Mouse (Mus musculus): ENCODE data around the gene Rtel1. TPM values are rescaled to one million over a fixed set of nuclear protein-coding genes. Genes with fewer than 3 reads are reported as not detected.
A peak's percentile ranks its signal among the peaks of the same experiment; 100 is the strongest.

Rtel1 gene
- polyA plus RNA-seq (2014; fragmentation: Nextera tagmentation; extraction: Ambion mirVana): 37.4 and 43.9 TPM in 2 replicates

DNA sequence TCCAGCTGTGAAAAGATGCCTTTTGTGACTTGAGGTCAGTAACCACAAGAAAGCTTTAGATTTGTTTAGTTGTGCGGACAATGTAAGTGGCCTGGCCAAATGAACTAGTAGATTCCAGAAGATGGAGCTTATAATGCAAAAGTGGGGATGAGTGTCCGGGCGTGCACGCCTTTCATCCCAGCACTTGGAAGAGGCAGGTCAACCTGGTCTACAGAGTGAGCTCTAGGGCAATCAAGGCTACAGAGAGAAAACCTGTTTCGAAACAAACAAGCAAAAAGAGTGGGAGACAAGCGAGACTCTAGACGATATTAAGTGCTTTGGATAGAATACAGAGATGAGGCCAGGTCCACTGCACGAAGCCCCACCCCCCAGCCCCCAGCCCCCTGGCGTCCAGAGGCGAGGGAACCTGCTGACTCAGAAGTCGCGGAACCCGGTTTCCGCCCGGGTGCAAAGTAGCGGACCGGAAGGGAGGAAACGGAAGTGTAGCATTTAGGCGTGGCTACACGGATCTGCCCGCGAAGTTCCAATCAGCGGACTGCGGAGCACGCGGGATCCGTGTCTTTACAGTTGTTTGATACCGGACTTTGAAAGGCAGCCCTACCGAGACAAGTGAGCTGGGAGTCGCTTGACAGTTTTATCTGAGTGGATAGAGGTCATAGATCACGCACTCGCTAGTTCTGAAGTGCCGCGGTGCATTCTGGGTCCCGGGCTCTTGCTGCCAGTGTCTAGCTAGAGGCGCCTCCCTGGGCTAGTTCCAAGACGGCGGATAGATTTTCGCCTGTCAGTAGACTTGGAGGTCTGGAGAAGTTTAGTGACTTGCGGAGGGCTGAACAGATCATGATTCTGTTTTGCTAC, at the start of gene Rtel1:
Gene Rtel1, plus strand, starts transcription at position 492 of the 855 bp plus-strand sequence.
- WGBS: 7% methylated on average over 40 of the region's 40 CpGs
- H3K4me2 ChIP-seq (ENCODE audit: low read depth, low read length): peak within 1 kb of the TSS; percentile 49
- ATAC-seq (ENCODE audit: low read depth): peak; percentile 94
- peak within 1 kb of the TSS; percentile 41; the same call in 1 of the 2 replicates for H3K27ac ChIP-seq (ENCODE audit: low read depth, low read length)
- H3K36me3 ChIP-seq (ENCODE audit: control insufficient read depth, insufficient read depth, low read length): peaks cover 14% of the 10 kb centered on the region; the same call in 1 of the 2 replicates
- H3K4me3 ChIP-seq (ENCODE audit: low read depth, low read length): peak within 1 kb of the TSS; percentile 52
- peaks cover 7% of the 10 kb centered on the region; the same call in 1 of the 2 replicates for H3K4me1 ChIP-seq (ENCODE audit: control insufficient read depth, insufficient read depth, low read length)
- no peaks in the 10 kb centered on the region for H3K27me3 ChIP-seq (ENCODE audit: control insufficient read depth, insufficient read depth, low read length)
- H3K9ac ChIP-seq (replicated peaks; ENCODE audit: low read depth, low read length): peak within 1 kb of the TSS; percentile 25
- H3K9me3 ChIP-seq (ENCODE audit: control insufficient read depth, low read length): no peaks in the 10 kb centered on the region

DNA sequence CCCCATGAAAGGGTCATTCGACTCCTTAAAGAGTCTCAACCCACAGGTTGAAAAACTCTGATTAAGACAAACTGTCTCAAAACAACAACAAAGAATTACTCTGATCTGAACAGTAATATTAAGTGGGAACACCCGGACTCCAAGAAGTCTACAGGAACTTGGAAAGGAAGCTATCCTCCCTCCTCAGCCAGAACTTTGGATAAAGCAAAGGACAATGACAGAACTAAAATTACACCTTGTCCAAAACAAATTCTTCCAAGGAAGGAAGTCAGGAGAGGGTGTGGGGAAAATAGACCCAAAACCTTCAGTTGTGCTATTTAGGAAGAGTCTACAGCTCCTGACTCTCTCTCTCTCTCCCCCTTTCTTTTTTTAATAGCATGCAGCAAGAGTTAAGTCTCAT, 47.4 kb upstream of the Rtel1 start:
- Histone ChIP-seq H3K27me3 (ENCODE audit: control insufficient read depth, insufficient read depth, low read length) (no peaks in the 10 kb centered on the region), H3K27ac (ENCODE audit: low read depth, low read length) (no peak overlapping the region), H3K9ac (replicated peaks; ENCODE audit: low read depth, low read length) (no peak overlapping the region), H3K36me3 (ENCODE audit: control insufficient read depth, insufficient read depth, low read length) (peaks cover 18% of the 10 kb centered on the region; the same call in 1 of the 2 replicates), H3K4me1 (ENCODE audit: control insufficient read depth, insufficient read depth, low read length) (no peaks in the 10 kb centered on the region), H3K4me2 (ENCODE audit: low read depth, low read length) (no peak overlapping the region), H3K9me3 (ENCODE audit: control insufficient read depth, low read length) (no peaks in the 10 kb centered on the region), H3K4me3 (ENCODE audit: low read depth, low read length) (no peak overlapping the region)
- 97% methylated on average over 2 of the region's 2 CpGs for WGBS
- no peak for ATAC-seq (ENCODE audit: low read depth)

DNA sequence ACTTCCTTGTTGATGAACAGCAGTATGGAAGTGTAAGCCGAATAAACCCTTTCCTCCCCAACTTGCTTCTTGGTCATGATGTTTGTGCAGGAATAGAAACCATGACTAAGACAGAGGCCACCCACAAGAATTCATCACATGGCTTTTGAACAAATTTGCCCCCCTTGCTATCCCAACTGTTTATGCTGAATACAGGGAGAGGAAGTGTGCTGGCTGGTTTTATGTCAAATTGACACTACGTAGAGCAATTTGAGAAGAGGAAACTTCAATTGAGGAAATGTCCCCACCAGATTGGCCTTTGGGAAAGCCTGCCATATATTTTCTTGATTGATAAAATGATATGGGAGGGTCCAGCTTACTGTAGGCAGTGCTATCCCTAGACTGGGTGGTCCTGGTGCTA, 45.7 kb upstream of the Rtel1 start:
- Histone ChIP-seq H3K4me1 (ENCODE audit: control insufficient read depth, insufficient read depth, low read length) (no peaks in the 10 kb centered on the region), H3K9me3 (ENCODE audit: control insufficient read depth, low read length) (no peaks in the 10 kb centered on the region), H3K4me2 (ENCODE audit: low read depth, low read length) (no peak overlapping the region), H3K27ac (ENCODE audit: low read depth, low read length) (no peak overlapping the region), H3K4me3 (ENCODE audit: low read depth, low read length) (no peak overlapping the region), H3K36me3 (ENCODE audit: control insufficient read depth, insufficient read depth, low read length) (peaks cover 21% of the 10 kb centered on the region; the same call in 1 of the 2 replicates), H3K27me3 (ENCODE audit: control insufficient read depth, insufficient read depth, low read length) (no peaks in the 10 kb centered on the region), H3K9ac (replicated peaks; ENCODE audit: low read depth, low read length) (no peak overlapping the region)
- no peak for ATAC-seq (ENCODE audit: low read depth)
- 98% methylated on average over 2 of the region's 2 CpGs for WGBS

DNA sequence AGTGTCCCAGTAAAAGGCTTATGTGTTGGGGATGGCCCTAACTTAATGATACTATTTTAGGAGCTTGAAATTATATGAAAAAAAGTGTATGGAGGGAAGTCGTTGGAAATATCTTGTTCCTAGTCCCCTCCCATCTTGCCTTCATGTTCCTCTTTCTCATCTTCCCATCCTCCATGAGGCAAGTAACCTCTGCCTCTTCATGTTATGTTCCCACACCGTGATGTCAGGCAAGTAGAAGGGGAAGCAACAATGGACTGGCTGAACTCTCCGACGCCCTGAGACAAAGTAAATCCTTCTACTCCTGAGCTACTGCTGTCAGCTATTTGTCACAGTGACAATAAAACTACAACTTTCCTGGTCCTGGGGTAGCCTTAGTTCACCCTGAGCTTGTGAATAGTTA, 44.9 kb upstream of the Rtel1 start:
- WGBS: 62% methylated on average over 4 of the region's 4 CpGs
- H3K4me1 ChIP-seq (ENCODE audit: control insufficient read depth, insufficient read depth, low read length): no peaks in the 10 kb centered on the region
- H3K4me2 ChIP-seq (ENCODE audit: low read depth, low read length): no peak overlapping the region
- no peaks in the 10 kb centered on the region for H3K9me3 ChIP-seq (ENCODE audit: control insufficient read depth, low read length)
- no peaks in the 10 kb centered on the region for H3K27me3 ChIP-seq (ENCODE audit: control insufficient read depth, insufficient read depth, low read length)
- H3K9ac ChIP-seq (replicated peaks; ENCODE audit: low read depth, low read length): no peak overlapping the region
- no peak overlapping the region for H3K27ac ChIP-seq (ENCODE audit: low read depth, low read length)
- peaks cover 19% of the 10 kb centered on the region; the same call in 1 of the 2 replicates for H3K36me3 ChIP-seq (ENCODE audit: control insufficient read depth, insufficient read depth, low read length)
- H3K4me3 ChIP-seq (ENCODE audit: low read depth, low read length): no peak overlapping the region
- ATAC-seq (ENCODE audit: low read depth): no peak

DNA sequence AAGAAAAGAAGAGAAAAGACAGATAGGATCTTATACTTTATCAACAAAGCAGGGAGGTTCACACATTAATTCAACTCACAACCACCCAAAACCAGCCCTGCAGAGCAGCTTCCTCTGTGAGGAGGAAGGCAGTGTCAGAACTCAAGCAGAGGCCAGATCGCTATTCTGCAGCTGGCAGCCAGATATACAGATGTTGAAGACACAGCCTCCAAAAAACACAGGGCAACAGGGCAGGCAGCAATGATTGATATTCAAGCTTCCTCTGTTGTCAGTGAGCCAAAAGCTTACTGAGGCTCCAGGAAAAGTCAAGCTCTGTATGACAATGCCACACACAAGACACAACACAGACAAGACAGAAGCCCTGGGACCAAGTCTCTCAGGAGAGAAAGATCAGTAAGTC, 42.8 kb upstream of the Rtel1 start:
- Histone ChIP-seq H3K27ac (ENCODE audit: low read depth, low read length) (no peak overlapping the region), H3K9me3 (ENCODE audit: control insufficient read depth, low read length) (no peaks in the 10 kb centered on the region), H3K27me3 (ENCODE audit: control insufficient read depth, insufficient read depth, low read length) (no peaks in the 10 kb centered on the region), H3K4me1 (ENCODE audit: control insufficient read depth, insufficient read depth, low read length) (no peaks in the 10 kb centered on the region), H3K4me2 (ENCODE audit: low read depth, low read length) (no peak overlapping the region), H3K4me3 (ENCODE audit: low read depth, low read length) (no peak overlapping the region), H3K36me3 (ENCODE audit: control insufficient read depth, insufficient read depth, low read length) (peaks cover 17% of the 10 kb centered on the region; the same call in 1 of the 2 replicates), H3K9ac (replicated peaks; ENCODE audit: low read depth, low read length) (no peak overlapping the region)
- WGBS: 78% methylated on average over 1 of the region's 1 CpGs
- no peak for ATAC-seq (ENCODE audit: low read depth)

DNA sequence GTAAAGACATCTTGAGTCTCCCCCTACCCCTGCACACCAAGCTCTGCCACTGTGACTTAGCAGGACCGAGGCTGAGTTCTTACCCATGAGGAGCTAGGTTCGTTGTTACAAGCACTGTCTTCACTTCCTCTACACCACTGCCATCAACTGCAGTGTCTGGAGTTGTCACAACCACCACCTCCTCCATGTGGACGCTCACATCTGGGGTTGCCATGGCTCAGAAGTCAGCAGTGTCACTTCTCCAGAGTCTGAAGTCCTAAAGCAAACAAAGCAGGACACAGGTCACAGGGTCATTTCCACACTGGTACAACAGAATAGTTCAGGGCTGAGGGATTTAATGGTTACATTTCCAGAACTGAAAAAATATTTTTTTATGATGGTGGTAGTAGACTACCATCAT, 41.7 kb upstream of the Rtel1 start:
- Histone ChIP-seq H3K27ac (ENCODE audit: low read depth, low read length) (no peak overlapping the region), H3K9ac (replicated peaks; ENCODE audit: low read depth, low read length) (no peak overlapping the region), H3K27me3 (ENCODE audit: control insufficient read depth, insufficient read depth, low read length) (no peaks in the 10 kb centered on the region), H3K36me3 (ENCODE audit: control insufficient read depth, insufficient read depth, low read length) (peaks cover 17% of the 10 kb centered on the region; the same call in 1 of the 2 replicates), H3K4me1 (ENCODE audit: control insufficient read depth, insufficient read depth, low read length) (no peaks in the 10 kb centered on the region), H3K9me3 (ENCODE audit: control insufficient read depth, low read length) (no peaks in the 10 kb centered on the region), H3K4me2 (ENCODE audit: low read depth, low read length) (no peak overlapping the region), H3K4me3 (ENCODE audit: low read depth, low read length) (no peak overlapping the region)
- 92% methylated on average over 3 of the region's 3 CpGs for WGBS
- ATAC-seq (ENCODE audit: low read depth): no peak

DNA sequence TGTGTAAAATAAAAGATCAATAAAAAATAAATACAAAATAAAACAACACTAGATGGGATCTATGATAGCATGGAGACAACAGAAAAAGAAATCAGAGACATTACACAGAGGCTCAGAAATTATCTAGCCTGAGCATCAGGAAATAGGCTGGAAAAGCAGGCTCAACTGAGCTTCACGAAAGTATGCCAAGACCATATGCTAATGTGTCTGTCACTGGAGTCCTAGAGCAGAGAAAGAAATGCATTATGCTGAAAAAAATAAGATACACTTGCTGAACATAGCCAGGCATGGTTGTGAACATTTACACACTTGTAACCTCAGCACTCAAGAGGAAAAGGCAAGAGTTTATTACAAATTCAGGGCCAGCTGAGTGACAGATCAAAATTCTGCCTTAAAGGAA, 39.6 kb upstream of the Rtel1 start:
- peaks cover 13% of the 10 kb centered on the region; the same call in 1 of the 2 replicates for H3K36me3 ChIP-seq (ENCODE audit: control insufficient read depth, insufficient read depth, low read length)
- H3K27me3 ChIP-seq (ENCODE audit: control insufficient read depth, insufficient read depth, low read length): no peaks in the 10 kb centered on the region
- H3K4me3 ChIP-seq (ENCODE audit: low read depth, low read length): no peak overlapping the region
- ATAC-seq (ENCODE audit: low read depth): no peak
- WGBS: 77% methylated on average over 1 of the region's 1 CpGs
- no peaks in the 10 kb centered on the region for H3K4me1 ChIP-seq (ENCODE audit: control insufficient read depth, insufficient read depth, low read length)
- no peak overlapping the region for H3K4me2 ChIP-seq (ENCODE audit: low read depth, low read length)
- H3K9me3 ChIP-seq (ENCODE audit: control insufficient read depth, low read length): no peaks in the 10 kb centered on the region
- no peak overlapping the region for H3K27ac ChIP-seq (ENCODE audit: low read depth, low read length)
- H3K9ac ChIP-seq (replicated peaks; ENCODE audit: low read depth, low read length): no peak overlapping the region

DNA sequence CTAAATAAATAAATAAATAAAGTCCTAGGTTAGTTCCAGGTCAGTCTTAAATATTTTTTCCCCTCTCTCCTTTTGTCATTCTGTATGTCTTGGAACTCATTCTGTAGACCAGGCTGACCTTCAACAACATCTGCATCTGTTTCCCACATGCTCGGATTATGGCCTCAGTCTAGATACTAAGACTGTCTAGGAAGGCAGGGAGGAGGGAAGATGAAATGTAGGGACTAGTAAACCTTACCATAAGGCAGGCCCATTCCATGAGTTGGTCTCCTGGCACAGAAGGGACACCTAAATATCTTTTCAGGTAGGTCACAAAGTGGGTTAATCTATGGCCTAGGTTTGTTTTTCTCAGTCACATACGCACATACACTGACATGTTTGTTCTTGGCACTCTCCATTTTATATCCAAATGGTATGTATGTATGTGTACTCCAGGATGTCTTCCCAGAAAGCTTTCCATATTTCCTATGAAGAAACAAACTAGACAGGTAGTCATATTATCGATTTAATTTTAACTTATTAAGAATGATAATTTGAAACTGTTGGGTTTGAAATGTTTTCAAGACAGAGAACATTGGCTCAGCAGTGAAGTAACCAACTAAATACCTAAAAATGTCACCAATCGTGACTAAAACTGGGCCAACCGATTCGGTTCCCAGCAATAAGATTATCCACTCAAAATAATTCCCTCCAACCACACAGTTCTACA, 32.8 kb upstream of the Rtel1 start:
- ATAC-seq (ENCODE audit: low read depth): no peak
- Histone ChIP-seq H3K9me3 (ENCODE audit: control insufficient read depth, low read length) (no peaks in the 10 kb centered on the region), H3K27me3 (ENCODE audit: control insufficient read depth, insufficient read depth, low read length) (no peaks in the 10 kb centered on the region), H3K4me1 (ENCODE audit: control insufficient read depth, insufficient read depth, low read length) (peaks cover 12% of the 10 kb centered on the region), H3K36me3 (ENCODE audit: control insufficient read depth, insufficient read depth, low read length) (no peaks in the 10 kb centered on the region), H3K27ac (ENCODE audit: low read depth, low read length) (peak overlapping the region; percentile 94), H3K4me2 (ENCODE audit: low read depth, low read length) (peak overlapping the region; percentile 73), H3K4me3 (ENCODE audit: low read depth, low read length) (peak overlapping the region; percentile 65), H3K9ac (replicated peaks; ENCODE audit: low read depth, low read length) (peak overlapping the region; percentile 78)
- WGBS: 48% methylated on average over 6 of the region's 6 CpGs
